Mouse (Mus musculus) midbrain, embryonic 13.5 days (tissue): Measurements from ENCODE around the gene Themis2. TPM values are rescaled to one million over a fixed set of nuclear protein-coding genes. Genes with fewer than 3 reads are reported as not detected.
"Not testable (repeated sequence)": the region's sequence is repeated elsewhere in the genome, so short reads cannot be mapped to it uniquely, and the experiment has no call there.

Experiments used
- ATAC-seq: fragments of 200-750 bp; cut with Nextera tagmentation; 2 replicates; pipeline ENCODE4 v1.8.0; 2017; ENCODE audit warnings: mild to moderate bottlenecking, moderate TSS enrichment, moderate library complexity
- H3K27ac ChIP-seq: fragments of 300-500 bp; sonication (generic); 2 replicates; pipeline ENCODE4 v1.5.1; 2015; ENCODE audit warnings: inconsistent platforms, mild to moderate bottlenecking, moderate library complexity
- H3K27me3 ChIP-seq: fragments of 300-500 bp; sonication (generic); 2 replicates; pipeline ENCODE4 v1.6.1; 2015; ENCODE audit warnings: mild to moderate bottlenecking, inconsistent platforms
- H3K36me3 ChIP-seq: fragments of 300-500 bp; sonication (generic); 2 replicates; pipeline ENCODE4 v1.6.1; 2015; ENCODE audit warnings: mild to moderate bottlenecking, inconsistent platforms
- H3K4me1 ChIP-seq: fragments of 300-500 bp; sonication (generic); replicated peaks from 2 replicates; pipeline ENCODE4 v1.6.1; 2015; ENCODE audit warnings: inconsistent platforms
- H3K4me2 ChIP-seq: fragments of 300-500 bp; sonication (generic); replicated peaks from 2 replicates; pipeline ENCODE4 v1.6.1; 2015; ENCODE audit warnings: moderate library complexity, mild to moderate bottlenecking, inconsistent platforms
- H3K4me3 ChIP-seq: fragments of 300-500 bp; sonication (generic); replicated peaks from 2 replicates; pipeline ENCODE4 v1.5.1; 2015; ENCODE audit warnings: mild to moderate bottlenecking, inconsistent platforms
- H3K9ac ChIP-seq: fragments of 300-500 bp; sonication (generic); replicated peaks from 2 replicates; pipeline ENCODE4 v1.6.1; 2015; ENCODE audit warnings: mild to moderate bottlenecking, inconsistent platforms
- H3K9me3 ChIP-seq: fragments of 300-500 bp; sonication (generic); 2 replicates; pipeline ENCODE4 v1.6.1; 2016; ENCODE audit warnings: mild to moderate bottlenecking, inconsistent platforms
- whole genome bisulfite sequencing: fragments of 180-500 bp; shearing (Covaris S2); methylation state at CpG from one replicate; pipeline ENCODE4 v1.1.7; 2015; 5-methylcytosine and 5-hydroxymethylcytosine counted together
- polyA plus RNA-seq: library from polyadenylated mRNA; unstranded; fragments of >200 nt; fragmentation: Nextera tagmentation; extraction: Ambion mirVana; gene quantifications from 2 replicates; pipeline ENCODE4 v1.2.1, GENCODE M21; 2015

Themis2 gene
- polyA plus RNA-seq, 1 experiment from 2014 or later = 0.67 TPM

- Histone ChIP-seq H3K9ac (no peak overlapping the region), H3K27me3 (peaks cover 23% of the 10 kb centered on the region), H3K4me2 (no peak overlapping the region), H3K9me3 (no peaks in the 10 kb centered on the region), H3K27ac (no peak overlapping the region), H3K4me3 (no peak overlapping the region), H3K4me1 (peaks cover 7% of the 10 kb centered on the region; the same call in 1 of the 2 replicates), H3K36me3 (no peaks in the 10 kb centered on the region)
- no peak for ATAC-seq
- WGBS = 61% methylated on average over 7 of the region's 7 CpGs
Measured at GRCm38 (mm10) chr4:132795171-132795570, 1.0 kb downstream of the Themis2 start.

- Histone ChIP-seq H3K4me1 (peaks cover 7% of the 10 kb centered on the region; the same call in 1 of the 2 replicates), H3K4me3 (no peak overlapping the region), H3K9ac (no peak overlapping the region), H3K27me3 (peaks cover 23% of the 10 kb centered on the region), H3K9me3 (no peaks in the 10 kb centered on the region), H3K36me3 (no peaks in the 10 kb centered on the region), H3K27ac (no peak overlapping the region), H3K4me2 (no peak overlapping the region)
- WGBS = 84% methylated on average over 8 of the region's 8 CpGs
- no peak for ATAC-seq
Measured at GRCm38 (mm10) chr4:132794760-132795159, 1.4 kb downstream of the Themis2 start.

GRCm38 (mm10) chr4:132794028-132794427 is 2.2 kb downstream of the Themis2 start:
- no peak overlapping the region for H3K27ac ChIP-seq
- ATAC-seq = no peak
- peaks cover 7% of the 10 kb centered on the region; the same call in 1 of the 2 replicates for H3K4me1 ChIP-seq
- H3K36me3 ChIP-seq = no peaks in the 10 kb centered on the region
- H3K4me3 ChIP-seq = no peak overlapping the region
- no peak overlapping the region for H3K4me2 ChIP-seq
- H3K27me3 ChIP-seq = peaks cover 23% of the 10 kb centered on the region
- 85% methylated on average over 9 of the region's 9 CpGs for WGBS
- H3K9ac ChIP-seq = no peak overlapping the region
- no peaks in the 10 kb centered on the region for H3K9me3 ChIP-seq

GRCm38 (mm10) chr4:132793322-132794004 is 2.7 kb downstream of the Themis2 start:
- not testable (repeated sequence) for H3K4me1 ChIP-seq, H3K9ac ChIP-seq, H3K4me2 ChIP-seq, H3K36me3 ChIP-seq, H3K4me3 ChIP-seq, H3K9me3 ChIP-seq, H3K27ac ChIP-seq, ATAC-seq
- 92% methylated on average over 8 of the region's 9 CpGs for WGBS
- H3K27me3 ChIP-seq = peaks cover 23% of the 10 kb centered on the region

GRCm38 (mm10) chr4:132789731-132790130 is 6.5 kb downstream of the Themis2 start:
- Histone ChIP-seq H3K27me3 (peaks cover 5% of the 10 kb centered on the region), H3K4me1 (no peaks in the 10 kb centered on the region), H3K27ac (no peak overlapping the region), H3K4me3 (no peak overlapping the region), H3K36me3 (no peaks in the 10 kb centered on the region), H3K9ac (no peak overlapping the region), H3K4me2 (no peak overlapping the region), H3K9me3 (no peaks in the 10 kb centered on the region)
- 87% methylated on average over 8 of the region's 8 CpGs for WGBS
- no peak for ATAC-seq

- H3K9me3 ChIP-seq = no peaks in the 10 kb centered on the region
- ATAC-seq = no peak
- H3K27ac ChIP-seq = no peak overlapping the region
- H3K4me3 ChIP-seq = no peak overlapping the region
- no peak overlapping the region for H3K9ac ChIP-seq
- 90% methylated on average over 13 of the region's 13 CpGs for WGBS
- no peaks in the 10 kb centered on the region for H3K36me3 ChIP-seq
- H3K4me1 ChIP-seq = no peaks in the 10 kb centered on the region
- no peak overlapping the region for H3K4me2 ChIP-seq
- no peaks in the 10 kb centered on the region for H3K27me3 ChIP-seq
Measured at GRCm38 (mm10) chr4:132785228-132785627, 11.0 kb downstream of the Themis2 start.

GRCm38 (mm10) chr4:132783732-132784131 is 12.5 kb downstream of the Themis2 start:
- ATAC-seq = no peak
- Histone ChIP-seq H3K36me3 (peaks cover 9% of the 10 kb centered on the region), H3K27me3 (no peaks in the 10 kb centered on the region), H3K4me2 (no peak overlapping the region), H3K9me3 (no peaks in the 10 kb centered on the region), H3K4me3 (no peak overlapping the region), H3K27ac (no peak overlapping the region), H3K9ac (no peak overlapping the region), H3K4me1 (no peaks in the 10 kb centered on the region)
- 94% methylated on average over 2 of the region's 2 CpGs for WGBS

GRCm38 (mm10) chr4:132780288-132780687 is 15.9 kb downstream of the Themis2 start:
- Histone ChIP-seq H3K27me3 (no peaks in the 10 kb centered on the region), H3K36me3 (peaks cover 44% of the 10 kb centered on the region), H3K9ac (no peak overlapping the region), H3K27ac (no peak overlapping the region), H3K9me3 (no peaks in the 10 kb centered on the region), H3K4me1 (no peaks in the 10 kb centered on the region), H3K4me2 (no peak overlapping the region), H3K4me3 (no peak overlapping the region)
- 94% methylated on average over 4 of the region's 4 CpGs for WGBS
- no peak for ATAC-seq

- Histone ChIP-seq H3K4me2 (no peak overlapping the region), H3K27ac (no peak overlapping the region), H3K9ac (no peak overlapping the region), H3K9me3 (no peaks in the 10 kb centered on the region), H3K4me3 (no peak overlapping the region), H3K36me3 (peaks cover 60% of the 10 kb centered on the region), H3K4me1 (no peaks in the 10 kb centered on the region), H3K27me3 (no peaks in the 10 kb centered on the region)
- no peak for ATAC-seq
- 93% methylated on average over 6 of the region's 6 CpGs for WGBS
Measured at GRCm38 (mm10) chr4:132778562-132779201, 17.5 kb downstream of the Themis2 start.

GRCm38 (mm10) chr4:132776764-132777163 is 19.4 kb downstream of the Themis2 start:
- peaks cover 78% of the 10 kb centered on the region for H3K36me3 ChIP-seq
- peak overlapping the region; percentile 19; the same call in 1 of the 2 replicates for H3K9ac ChIP-seq
- ATAC-seq = no peak
- no peaks in the 10 kb centered on the region for H3K27me3 ChIP-seq
- no peak overlapping the region for H3K27ac ChIP-seq
- H3K4me2 ChIP-seq = no peak overlapping the region
- no peak overlapping the region for H3K4me3 ChIP-seq
- WGBS = 94% methylated on average over 5 of the region's 5 CpGs
- H3K4me1 ChIP-seq = no peaks in the 10 kb centered on the region
- H3K9me3 ChIP-seq = no peaks in the 10 kb centered on the region

GRCm38 (mm10) chr4:132774905-132775304 is 21.3 kb downstream of the Themis2 start:
- Histone ChIP-seq H3K4me1 (no peaks in the 10 kb centered on the region), H3K36me3 (peaks cover 90% of the 10 kb centered on the region), H3K4me3 (no peak overlapping the region), H3K9me3 (no peaks in the 10 kb centered on the region), H3K9ac (no peak overlapping the region), H3K27me3 (no peaks in the 10 kb centered on the region), H3K4me2 (no peak overlapping the region), H3K27ac (no peak overlapping the region)
- no peak for ATAC-seq
- 94% methylated on average over 3 of the region's 3 CpGs for WGBS

- Histone ChIP-seq H3K9me3 (no peaks in the 10 kb centered on the region), H3K4me2 (no peak overlapping the region), H3K4me3 (no peak overlapping the region), H3K36me3 (peaks cover 61% of the 10 kb centered on the region), H3K27me3 (no peaks in the 10 kb centered on the region), H3K9ac (no peak overlapping the region), H3K4me1 (peaks cover 12% of the 10 kb centered on the region), H3K27ac (no peak overlapping the region)
- WGBS = 96% methylated on average over 9 of the region's 9 CpGs
- no peak for ATAC-seq
Measured at GRCm38 (mm10) chr4:132771776-132772175, 24.4 kb downstream of the Themis2 start.
